Mouse (Mus musculus): ENCODE results near the gene Ppm1n.

GRCm38 (mm10) chr7:19230041-19230580 is 49.8 kb downstream of the Ppm1n start:
- TF ChIP-seq CTCF (IDR thresholded peaks at IDR 0.05; ENCODE audit: low read depth, low read length), result no peak
- TF ChIP-seq POLR2A (IDR thresholded peaks at IDR 0.05; ENCODE audit: extremely low read depth, insufficient read depth, low read length), result no peak
